Mouse (Mus musculus): ENCODE results near the gene Spef2. TPM values are rescaled to one million over a fixed set of nuclear protein-coding genes. Genes with fewer than 3 reads are reported as not detected.

Spef2 gene
- polyA plus RNA-seq, 1 experiment from 2014 or later, result 3.3 TPM

GRCm38 (mm10) chr15:9533356-9533902, 215.2 kb downstream of the Spef2 start:
- H3K79me2 ChIP-seq (ENCODE audit: inconsistent target), result peaks cover 8% of the 10 kb centered on the region
- H3K36me3 ChIP-seq (ENCODE audit: inconsistent target), result no peaks in the 10 kb centered on the region
- H3K27ac ChIP-seq, result no peak overlapping the region
- WGBS (ENCODE audit: missing documents), result 29% methylated on average over 3 of the region's 3 CpGs
- H3K4me3 ChIP-seq (ENCODE audit: inconsistent target), result no peak overlapping the region

GRCm38 (mm10) chr15:9530076-9530475, 218.6 kb downstream of the Spef2 start, which contains the start of gene Il7r:
Gene Il7r, minus strand, starts transcription at chr15:9530176.
- H3K4me3 ChIP-seq (ENCODE audit: inconsistent target), result peak within 1 kb of the TSS; percentile 43
- whole genome bisulfite sequencing (ENCODE audit: missing documents), result 85% methylated on average over 4 of the region's 4 CpGs
- no peaks in the 10 kb centered on the region for H3K36me3 ChIP-seq (ENCODE audit: inconsistent target)
- peak within 1 kb of the TSS; percentile 90 for H3K27ac ChIP-seq
- H3K79me2 ChIP-seq (ENCODE audit: inconsistent target), result peaks cover 35% of the 10 kb centered on the region

GRCm38 (mm10) chr15:9529646-9530045, 219.0 kb downstream of the Spef2 start:
- peak overlapping the region; percentile 90 for H3K27ac ChIP-seq
- peaks cover 40% of the 10 kb centered on the region for H3K79me2 ChIP-seq (ENCODE audit: inconsistent target)
- peak overlapping the region; percentile 43 for H3K4me3 ChIP-seq (ENCODE audit: inconsistent target)
- H3K36me3 ChIP-seq (ENCODE audit: inconsistent target), result no peaks in the 10 kb centered on the region
- 6% methylated on average over 3 of the region's 3 CpGs for WGBS (ENCODE audit: missing documents)

Other genes starting within 250 kb of the Spef2 start
- gene Il7r, start 218.7 kb downstream of the Spef2 start, polyA plus RNA-seq (2018), result 63.7 to 256 TPM (median 96.3 TPM) in 3 replicates

All from macrophage (primary cell).